Mouse (Mus musculus): Measurements from ENCODE around the gene Kcna7.
A peak's percentile ranks its signal among the peaks of the same experiment; 100 is the strongest.
"Not testable (repeated sequence)": the region's sequence is repeated elsewhere in the genome, so short reads cannot be mapped to it uniquely, and the experiment has no call there.

Kcna7 gene

GRCm38 (mm10) chr7:45405091-45406075 is at the start of gene Kcna7:
Kcna7 (plus strand) TSS chr7:45405653.
- peak; percentile 78 for DNase-seq

- no peak for DNase-seq
Measured at GRCm38 (mm10) chr7:45356087-45356486, 49.4 kb upstream of the Kcna7 start.

- DNase-seq: not testable (repeated sequence)
Measured at GRCm38 (mm10) chr7:45359081-45359480, 46.4 kb upstream of the Kcna7 start.

DNA sequence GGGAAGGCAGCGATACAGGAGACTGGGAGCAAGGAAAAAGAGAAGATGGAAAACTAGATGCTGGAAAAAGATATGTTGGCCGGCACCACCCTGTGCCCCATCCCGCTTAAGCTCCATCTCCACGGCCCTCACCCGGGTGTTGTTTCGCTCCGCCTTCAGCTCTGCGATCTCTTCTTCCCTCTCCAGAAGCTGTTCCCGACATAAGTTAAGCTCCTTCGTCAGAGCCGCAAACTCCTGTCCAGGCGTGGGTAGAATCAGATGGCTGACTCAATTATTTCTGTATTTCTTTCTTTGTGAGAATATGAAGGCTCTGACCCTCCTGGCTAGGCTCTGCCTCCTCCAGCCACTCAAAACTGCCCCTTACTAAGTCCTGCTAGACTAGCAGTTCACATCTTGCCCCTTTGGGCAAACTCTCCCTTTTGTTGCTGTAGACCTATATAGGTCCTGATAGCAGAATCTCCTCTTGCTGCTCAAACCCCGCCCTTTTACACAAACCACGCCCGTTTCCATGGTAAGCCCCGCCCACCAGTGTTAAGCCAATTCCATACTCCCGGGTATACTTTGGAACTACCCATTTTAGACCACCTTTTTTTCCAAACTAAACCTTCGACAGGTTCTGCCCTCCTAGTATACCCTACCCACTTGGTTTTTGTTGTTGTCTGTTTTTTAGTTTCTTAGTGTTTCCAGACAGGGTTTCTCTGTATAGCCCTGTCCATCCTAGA is 44.9 kb upstream of the Kcna7 start:
- no peak for DNase-seq

DNA sequence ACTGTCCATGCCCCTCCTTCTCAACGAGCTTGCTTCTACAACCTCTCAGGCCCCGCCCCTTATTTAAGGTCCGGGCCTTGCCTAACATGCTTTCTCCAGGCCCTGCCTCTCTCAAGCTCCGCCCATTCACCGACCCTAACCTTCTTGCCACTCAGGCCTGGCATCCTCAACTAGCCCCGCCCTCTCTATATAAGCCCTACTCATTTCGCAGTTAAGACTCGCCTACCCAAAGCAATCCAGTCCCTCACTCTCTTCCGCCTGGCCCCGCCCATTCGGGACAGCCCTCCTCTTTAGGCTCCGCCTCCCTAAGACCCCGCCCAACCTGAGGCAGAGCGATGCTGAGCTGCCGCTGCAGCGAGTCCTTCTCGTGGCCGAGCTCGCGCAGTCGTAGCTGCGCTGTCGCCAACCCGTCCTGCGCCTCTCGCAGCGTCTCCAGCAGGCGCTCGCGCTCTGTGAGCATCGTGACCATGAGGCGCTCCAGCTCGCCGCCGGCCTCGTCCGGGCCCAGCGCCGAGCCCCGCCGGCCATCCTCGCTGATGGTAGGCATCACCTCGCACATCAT is 44.1 kb upstream of the Kcna7 start:
- DNase-seq: peak; percentile 74

- peak; percentile 58 for DNase-seq
Measured at GRCm38 (mm10) chr7:45362801-45363200, 42.7 kb upstream of the Kcna7 start.

DNA sequence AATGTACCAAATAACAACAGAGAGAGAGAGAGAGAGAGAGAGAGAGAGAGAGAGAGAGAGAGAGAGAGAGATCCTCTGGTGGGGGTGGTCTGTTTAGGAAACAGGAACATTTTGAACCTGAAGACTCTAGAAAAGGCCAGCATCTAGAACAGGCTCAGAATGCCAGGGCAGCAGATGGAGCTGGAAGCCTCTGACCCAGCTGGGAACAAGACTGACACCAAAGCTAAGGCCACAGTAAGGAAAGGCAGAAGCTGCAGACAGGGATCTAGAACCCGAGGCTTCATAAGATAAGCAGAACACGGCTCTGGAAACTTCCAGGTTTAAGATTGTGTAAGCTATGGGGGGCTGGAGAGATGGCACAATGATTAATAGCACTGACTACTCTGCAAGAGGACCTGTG is 41.5 kb upstream of the Kcna7 start:
- DNase-seq: no peak

- DNase-seq: no peak
Measured at GRCm38 (mm10) chr7:45365742-45366651, 39.5 kb upstream of the Kcna7 start.

DNA sequence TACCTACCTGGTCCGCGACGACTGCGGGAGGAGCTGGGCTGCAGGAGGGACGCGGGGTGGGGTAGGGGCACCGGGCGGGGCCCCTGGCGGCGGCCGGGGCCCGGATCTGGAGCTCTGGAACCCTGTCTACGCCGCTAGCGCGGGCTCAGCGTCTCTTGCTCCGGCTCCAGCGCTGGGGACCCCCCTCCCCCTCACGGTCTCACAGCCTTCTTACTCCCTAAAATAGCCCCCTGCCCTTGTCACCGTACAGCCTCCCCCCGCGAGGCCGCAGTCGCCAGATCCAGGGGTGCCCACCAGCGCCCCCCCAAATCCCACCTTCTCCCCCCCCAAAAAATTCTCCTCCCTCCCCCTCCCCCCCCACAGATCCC is 38.8 kb upstream of the Kcna7 start, which contains the start of gene Ppfia3:
Gene Ppfia3, minus strand, starts transcription at position 368 of the 368 bp plus-strand sequence.
- DNase-seq: peak; percentile 11

DNA sequence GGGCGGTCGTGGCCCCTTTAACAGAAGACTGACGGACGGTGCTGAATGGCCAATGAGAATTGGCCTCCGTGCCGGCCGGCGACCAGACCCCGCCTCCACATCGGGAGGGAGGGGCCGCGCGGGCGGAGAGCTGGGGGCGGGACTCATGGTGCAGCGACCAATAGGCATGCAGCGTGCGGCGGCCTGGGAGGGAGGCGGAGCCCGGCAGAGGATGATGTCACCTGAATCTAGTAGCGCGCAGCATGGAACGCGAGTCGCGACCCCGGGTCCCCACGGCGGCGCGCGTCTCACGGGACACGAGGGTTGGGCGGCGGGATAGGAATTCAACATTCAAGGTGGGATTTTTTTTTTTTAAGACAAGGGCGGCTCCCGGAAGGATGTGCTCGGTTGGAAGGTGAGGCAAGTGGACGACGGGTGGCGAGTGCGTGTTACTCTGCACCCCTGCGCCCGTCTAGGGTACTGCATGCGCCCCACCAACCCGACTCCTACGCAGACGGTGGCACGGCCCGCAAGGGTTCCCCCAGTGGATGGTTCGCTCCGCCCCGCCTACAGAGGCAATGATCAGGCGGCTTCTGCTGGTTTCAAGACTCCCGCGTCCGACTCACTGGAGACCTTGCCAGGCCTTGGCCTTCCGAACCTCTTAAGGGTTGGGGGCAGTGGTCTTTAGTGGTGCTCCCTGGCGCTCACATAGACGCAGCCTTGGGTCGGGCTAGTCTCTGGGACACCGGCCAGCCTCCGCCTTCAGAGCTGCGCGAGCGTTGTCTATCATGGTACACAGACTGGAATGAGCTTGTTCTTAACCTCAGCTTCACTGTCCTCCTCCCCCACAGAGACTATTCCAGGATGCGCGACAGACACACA is 38.2 kb upstream of the Kcna7 start:
- DNase-seq: peak; percentile 98

DNA sequence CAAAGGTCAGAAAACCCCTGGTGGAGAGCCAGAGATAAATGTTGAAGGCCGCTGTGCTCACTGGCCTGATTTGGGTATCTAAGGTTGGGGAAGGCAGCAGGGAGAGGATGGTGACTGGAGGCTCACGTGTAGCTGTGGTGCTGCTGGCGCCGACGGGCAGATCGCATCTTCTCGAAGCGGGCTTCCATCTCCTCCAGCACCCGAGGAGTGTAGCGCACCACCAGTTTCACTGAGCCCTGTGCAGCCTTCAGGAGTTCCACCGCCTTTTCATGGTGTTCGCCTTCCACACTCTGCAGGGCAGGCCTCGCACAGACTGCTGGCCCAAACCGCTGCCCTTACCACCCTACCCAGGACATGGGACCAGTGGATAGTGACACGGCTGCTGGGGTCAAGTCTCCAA is 37.3 kb upstream of the Kcna7 start:
- no peak for DNase-seq

GRCm38 (mm10) chr7:45369022-45369745 is 36.3 kb upstream of the Kcna7 start:
- no peak for DNase-seq

DNA sequence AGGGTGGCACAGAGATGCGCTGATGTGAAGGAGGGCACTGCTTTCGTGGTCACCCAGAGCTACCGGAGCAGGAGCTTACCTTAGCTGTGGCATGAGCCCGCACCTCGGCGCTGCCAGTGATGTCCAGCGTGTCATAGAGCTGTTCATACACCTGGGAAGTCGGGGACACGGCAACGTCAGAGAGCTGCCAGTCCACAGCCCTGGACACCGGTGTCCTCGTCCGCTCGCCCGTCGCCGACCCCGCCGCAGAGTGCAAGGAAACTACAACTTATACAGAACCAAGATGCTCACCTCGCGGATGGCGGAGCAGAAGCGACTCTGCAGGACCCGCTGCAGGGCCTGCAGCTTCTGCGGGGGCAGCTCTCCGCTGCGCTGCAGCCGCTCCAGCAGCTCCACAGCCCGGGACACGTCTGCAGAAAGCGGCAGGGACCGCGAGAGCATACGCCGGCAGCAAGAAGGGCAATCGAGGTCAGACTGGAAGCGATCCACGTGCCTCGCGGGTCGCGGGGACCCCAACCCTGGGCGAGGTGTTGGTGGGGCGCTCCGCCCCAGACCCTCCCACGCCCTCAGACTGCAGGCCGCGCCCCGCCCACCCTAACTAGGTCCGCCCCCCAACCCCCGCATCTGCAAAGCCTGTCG is 35.5 kb upstream of the Kcna7 start:
- DNase-seq: no peak

GRCm38 (mm10) chr7:45370475-45371311 is 34.8 kb upstream of the Kcna7 start, which contains the start of gene Lin7b:
Lin7b (minus strand) TSS chr7:45370583.
- peak; percentile 89 for DNase-seq

GRCm38 (mm10) chr7:45372371-45372770 is 33.1 kb upstream of the Kcna7 start:
- DNase-seq: no peak

GRCm38 (mm10) chr7:45374620-45375019 is 30.8 kb upstream of the Kcna7 start:
- DNase-seq: no peak

DNA sequence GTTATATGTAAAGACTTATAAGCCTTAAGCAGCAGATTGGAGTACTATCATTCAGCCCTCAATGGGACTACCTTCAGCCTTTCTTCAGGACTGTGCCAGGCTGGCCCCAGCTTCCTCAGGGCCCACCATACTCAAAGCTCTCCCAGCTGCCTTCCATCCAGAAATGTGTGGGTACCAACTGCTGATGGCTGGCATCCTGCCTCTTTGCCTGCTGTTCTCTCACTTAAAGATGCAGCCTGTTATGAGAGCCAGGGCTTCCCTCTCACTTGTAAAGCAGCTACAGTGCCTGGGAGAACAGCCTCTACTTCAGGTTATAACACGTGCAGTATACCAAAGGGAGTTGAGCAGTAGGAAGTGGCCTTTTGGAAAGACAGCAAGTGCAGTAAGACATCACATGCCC is 29.4 kb upstream of the Kcna7 start:
- DNase-seq: no peak

DNA sequence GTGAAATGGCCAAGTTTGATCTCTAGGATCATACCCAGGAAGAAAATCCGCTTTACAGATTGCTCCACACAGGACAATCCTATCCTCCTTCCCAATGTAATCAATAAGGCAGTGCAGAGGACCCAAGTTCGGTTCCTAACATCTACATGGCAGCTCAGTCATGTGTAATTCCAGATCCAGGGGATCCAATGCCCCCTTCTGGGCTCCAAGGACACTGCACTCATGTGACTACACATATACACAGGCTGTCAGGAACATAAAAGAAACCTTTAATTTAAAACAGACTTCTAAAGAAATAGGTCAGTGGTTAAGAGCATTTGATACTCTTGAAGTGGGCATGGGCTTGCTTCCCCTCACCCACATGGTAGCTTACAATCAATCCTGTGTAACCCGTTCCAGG is 19.4 kb upstream of the Kcna7 start:
- no peak for DNase-seq

- DNase-seq: no peak
Measured at GRCm38 (mm10) chr7:45395129-45395541, 10.3 kb upstream of the Kcna7 start.
